Mouse (Mus musculus) intestine, embryonic 14.5 days (tissue): ENCODE measurements around the gene Neurl3. TPM values are rescaled to one million over a fixed set of nuclear protein-coding genes. Genes with fewer than 3 reads are reported as not detected.

Experiments used
- ATAC-seq: fragments of 200-750 bp; cut with Nextera tagmentation; replicated peaks from 2 replicates; pipeline ENCODE4 v1.8.0; 2017; ENCODE audit warnings: low read depth, moderate number of reproducible peaks, moderate TSS enrichment, moderate library complexity; ENCODE audit not compliant: low FRiP score, low TSS enrichment
- DNase-seq: peaks from one replicate; pipeline ENCODE4 v3.0.0-alpha.2; 2018; ENCODE audit warnings: low spot score
- H3K27ac ChIP-seq: fragments of 300-500 bp; sonication (generic); 2 replicates; pipeline ENCODE4 v1.5.1; 2014; ENCODE audit warnings: low read depth, mild to moderate bottlenecking, control low read depth
- H3K27me3 ChIP-seq: fragments of 300-500 bp; sonication (generic); replicated peaks from 2 replicates; pipeline ENCODE4 v1.6.1; 2014; ENCODE audit warnings: low read length, control low read depth; ENCODE audit not compliant: control insufficient read depth, insufficient read depth
- H3K36me3 ChIP-seq: fragments of 300-500 bp; sonication (generic); 2 replicates; pipeline ENCODE4 v1.6.1; 2014; ENCODE audit warnings: low read length, control low read depth; ENCODE audit not compliant: control insufficient read depth, insufficient read depth
- H3K4me1 ChIP-seq: fragments of 300-500 bp; sonication (generic); replicated peaks from 2 replicates; pipeline ENCODE4 v1.6.1; 2014; ENCODE audit warnings: low read length, control low read depth, mixed read lengths; ENCODE audit not compliant: control insufficient read depth, insufficient read depth
- H3K4me2 ChIP-seq: fragments of 300-500 bp; sonication (generic); 2 replicates; pipeline ENCODE4 v1.6.1; 2014; ENCODE audit warnings: low read length
- H3K4me3 ChIP-seq: fragments of 300-500 bp; sonication (generic); 2 replicates; pipeline ENCODE4 v1.5.1; 2014; ENCODE audit warnings: low read depth, low read length, control low read depth, mixed read lengths
- H3K9ac ChIP-seq: fragments of 300-500 bp; sonication (generic); 2 replicates; pipeline ENCODE4 v1.6.1; 2014; ENCODE audit warnings: mild to moderate bottlenecking, low read length
- H3K9me3 ChIP-seq: fragments of 300-500 bp; sonication (generic); 2 replicates; pipeline ENCODE4 v1.6.1; 2016; ENCODE audit warnings: low read length, control low read depth; ENCODE audit not compliant: control insufficient read depth
- WGBS: fragments of 180-500 bp; shearing (Covaris S2); extraction: QIAGEN DNeasy Blood & Tissue Kit; methylation state at CpG from one replicate; pipeline ENCODE4 v1.1.7; 2014; 5-methylcytosine and 5-hydroxymethylcytosine counted together
- polyA plus RNA-seq: library from polyadenylated mRNA; unstranded; fragments of >200 nt; fragmentation: Nextera tagmentation; extraction: Ambion mirVana; gene quantifications from 2 replicates; pipeline ENCODE4 v1.2.1, GENCODE M21; 2014

The Neurl3 gene
- polyA plus RNA-seq, 1 experiment from 2014 or later = 16.2 TPM

GRCm38 (mm10) chr1:36269121-36269795 lies 5.2 kb downstream of the Neurl3 start:
- Histone ChIP-seq H3K4me3 (no peak overlapping the region), H3K4me1 (peaks cover 36% of the 10 kb centered on the region), H3K4me2 (peak overlapping the region; percentile 30), H3K9me3 (no peaks in the 10 kb centered on the region), H3K9ac (no peak overlapping the region), H3K36me3 (no peaks in the 10 kb centered on the region), H3K27ac (no peak overlapping the region), H3K27me3 (no peaks in the 10 kb centered on the region)
- no peak for ATAC-seq
- WGBS = 44% methylated on average over 54 of the region's 54 CpGs
- no peak for DNase-seq

- H3K27ac ChIP-seq = no peak overlapping the region
- H3K27me3 ChIP-seq = no peaks in the 10 kb centered on the region
- peaks cover 24% of the 10 kb centered on the region for H3K4me1 ChIP-seq
- H3K4me3 ChIP-seq = no peak overlapping the region
- H3K36me3 ChIP-seq = no peaks in the 10 kb centered on the region
- no peak for ATAC-seq
- no peak overlapping the region for H3K4me2 ChIP-seq
- no peaks in the 10 kb centered on the region for H3K9me3 ChIP-seq
- WGBS = 94% methylated on average over 3 of the region's 3 CpGs
- no peak overlapping the region for H3K9ac ChIP-seq
- no peak for DNase-seq
Observed at GRCm38 (mm10) chr1:36267595-36267994, 6.9 kb downstream of the Neurl3 start.

GRCm38 (mm10) chr1:36266293-36266692 lies 8.2 kb downstream of the Neurl3 start:
- Histone ChIP-seq H3K27ac (no peak overlapping the region), H3K9me3 (no peaks in the 10 kb centered on the region)

GRCm38 (mm10) chr1:36263833-36264488 lies 10.5 kb downstream of the Neurl3 start:
- WGBS = 57% methylated on average over 13 of the region's 13 CpGs
- no peaks in the 10 kb centered on the region for H3K4me1 ChIP-seq
- DNase-seq (no peak), ATAC-seq (no peak)
- H3K9me3 ChIP-seq = 0 out of 2 replicates have a peak, but pooled peaks cover 3% of the 10 kb centered on the region
- no peaks in the 10 kb centered on the region for H3K27me3 ChIP-seq
- H3K4me2 ChIP-seq = no peak overlapping the region
- H3K27ac ChIP-seq = peak overlapping the region; percentile 65
- no peak overlapping the region for H3K9ac ChIP-seq
- H3K36me3 ChIP-seq = no peaks in the 10 kb centered on the region
- no peak overlapping the region for H3K4me3 ChIP-seq

More at GRCm38 (mm10) chr1:36266293-36266692, 8.2 kb downstream of the Neurl3 start:
- 85% methylated on average over 6 of the region's 6 CpGs for WGBS
- no peak overlapping the region for H3K9ac ChIP-seq
- H3K4me2 ChIP-seq = no peak overlapping the region
- ATAC-seq = no peak
- no peak overlapping the region for H3K4me3 ChIP-seq
- DNase-seq = no peak
- H3K27me3 ChIP-seq = no peaks in the 10 kb centered on the region
- peaks cover 13% of the 10 kb centered on the region for H3K4me1 ChIP-seq
- H3K36me3 ChIP-seq = no peaks in the 10 kb centered on the region

- ATAC-seq (no peak), DNase-seq (no peak)
- Histone ChIP-seq H3K4me1 (no peaks in the 10 kb centered on the region), H3K27ac (no peak overlapping the region), H3K9ac (no peak overlapping the region), H3K4me3 (no peak overlapping the region), H3K36me3 (no peaks in the 10 kb centered on the region), H3K27me3 (no peaks in the 10 kb centered on the region), H3K4me2 (no peak overlapping the region), H3K9me3 (0 out of 2 replicates have a peak, but pooled peaks cover 3% of the 10 kb centered on the region)
- WGBS = 83% methylated on average over 19 of the region's 19 CpGs
Observed at GRCm38 (mm10) chr1:36261708-36262504, 12.6 kb downstream of the Neurl3 start.

GRCm38 (mm10) chr1:36260418-36260817 lies 14.1 kb downstream of the Neurl3 start:
- Histone ChIP-seq H3K9me3 (peaks cover 7% of the 10 kb centered on the region; the same call in 1 of the 2 replicates), H3K4me2 (no peak overlapping the region), H3K4me3 (no peak overlapping the region), H3K27ac (no peak overlapping the region), H3K9ac (no peak overlapping the region), H3K36me3 (no peaks in the 10 kb centered on the region), H3K27me3 (no peaks in the 10 kb centered on the region), H3K4me1 (no peaks in the 10 kb centered on the region)
- DNase-seq (no peak), ATAC-seq (no peak)
- 93% methylated on average over 1 of the region's 1 CpGs for WGBS

GRCm38 (mm10) chr1:36259281-36259680 lies 15.2 kb downstream of the Neurl3 start:
- H3K4me1 ChIP-seq = no peaks in the 10 kb centered on the region
- ATAC-seq (no peak), DNase-seq (no peak)
- no peak overlapping the region for H3K4me3 ChIP-seq
- no peaks in the 10 kb centered on the region for H3K36me3 ChIP-seq
- H3K4me2 ChIP-seq = no peak overlapping the region
- peaks cover 7% of the 10 kb centered on the region; the same call in 1 of the 2 replicates for H3K9me3 ChIP-seq
- H3K27me3 ChIP-seq = no peaks in the 10 kb centered on the region
- no peak overlapping the region for H3K27ac ChIP-seq
- H3K9ac ChIP-seq = no peak overlapping the region
- WGBS = 99% methylated on average over 2 of the region's 2 CpGs

GRCm38 (mm10) chr1:36258631-36259030 lies 15.8 kb downstream of the Neurl3 start:
- no peak overlapping the region for H3K4me3 ChIP-seq
- peaks cover 7% of the 10 kb centered on the region; the same call in 1 of the 2 replicates for H3K9me3 ChIP-seq
- H3K9ac ChIP-seq = no peak overlapping the region
- H3K36me3 ChIP-seq = no peaks in the 10 kb centered on the region
- no peaks in the 10 kb centered on the region for H3K4me1 ChIP-seq
- ATAC-seq = no peak
- WGBS = 81% methylated on average over 2 of the region's 2 CpGs
- no peak overlapping the region for H3K27ac ChIP-seq
- H3K27me3 ChIP-seq = no peaks in the 10 kb centered on the region
- no peak overlapping the region for H3K4me2 ChIP-seq
- no peak for DNase-seq
